Mouse (Mus musculus): ENCODE results near the gene Nfatc2. TPM values are rescaled to one million over a fixed set of nuclear protein-coding genes. Genes with fewer than 3 reads are reported as not detected.

Nfatc2 gene
- polyA plus RNA-seq, 1 experiment = 13.3 TPM

- no peak for DNase-seq
- Histone ChIP-seq H3K27ac (ENCODE audit: control insufficient read depth, insufficient read depth, low read length) (no peak overlapping the region), H3K4me3 (ENCODE audit: control insufficient read depth, insufficient read depth, low read length) (no peak overlapping the region), H3K4me1 (replicated peaks; ENCODE audit: control insufficient read depth, insufficient read depth, low read length) (no peaks in the 10 kb centered on the region), H3K36me3 (ENCODE audit: control insufficient read depth, insufficient read depth, low read length) (no peaks in the 10 kb centered on the region), H3K27me3 (ENCODE audit: control insufficient read depth, insufficient read depth, low read length) (no peaks in the 10 kb centered on the region)
- TF ChIP-seq POLR2A (IDR thresholded peaks at IDR 0.05; ENCODE audit: control insufficient read depth, extremely low read depth, insufficient read depth, low read length, poor library complexity) (no peak), CTCF (IDR thresholded peaks at IDR 0.05; ENCODE audit: borderline replicate concordance, control insufficient read depth, extremely low read depth, insufficient read depth, low read length, poor library complexity) (no peak)
- 97% methylated on average over 14 of the region's 14 CpGs for WGBS
Observed at GRCm38 (mm10) chr2:168481121-168481520, 120.3 kb downstream of the Nfatc2 start.

DNA sequence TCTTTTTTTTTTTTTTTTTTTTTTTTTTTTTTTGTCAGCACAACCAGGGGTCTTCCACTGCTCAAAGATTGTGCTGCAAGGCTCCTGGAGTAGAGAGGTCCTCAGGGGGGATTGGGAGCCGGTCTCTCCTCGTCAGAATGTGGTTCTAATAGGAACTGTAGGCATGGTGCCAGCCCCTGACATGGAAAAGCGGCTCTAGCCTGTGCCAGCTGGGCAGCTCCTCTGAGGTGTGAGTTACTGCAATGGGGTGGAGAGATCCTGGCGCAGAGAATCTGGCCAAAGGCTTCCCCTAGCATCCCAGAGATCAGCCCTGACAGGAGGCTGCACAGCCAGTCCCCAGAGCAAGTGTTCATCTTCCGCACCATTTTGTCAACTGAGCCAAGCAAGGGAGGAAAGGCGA is 120.8 kb downstream of the Nfatc2 start:
- no peaks in the 10 kb centered on the region for H3K27me3 ChIP-seq (ENCODE audit: control insufficient read depth, insufficient read depth, low read length)
- DNase-seq = no peak
- H3K36me3 ChIP-seq (ENCODE audit: control insufficient read depth, insufficient read depth, low read length) = no peaks in the 10 kb centered on the region
- H3K4me3 ChIP-seq (ENCODE audit: control insufficient read depth, insufficient read depth, low read length) = no peak overlapping the region
- no peak overlapping the region for H3K27ac ChIP-seq (ENCODE audit: control insufficient read depth, insufficient read depth, low read length)
- WGBS = 94% methylated on average over 6 of the region's 6 CpGs
- no peaks in the 10 kb centered on the region for H3K4me1 ChIP-seq (replicated peaks; ENCODE audit: control insufficient read depth, insufficient read depth, low read length)
- TF ChIP-seq POLR2A (IDR thresholded peaks at IDR 0.05; ENCODE audit: control insufficient read depth, extremely low read depth, insufficient read depth, low read length, poor library complexity) (no peak), CTCF (IDR thresholded peaks at IDR 0.05; ENCODE audit: borderline replicate concordance, control insufficient read depth, extremely low read depth, insufficient read depth, low read length, poor library complexity) (no peak)

DNA sequence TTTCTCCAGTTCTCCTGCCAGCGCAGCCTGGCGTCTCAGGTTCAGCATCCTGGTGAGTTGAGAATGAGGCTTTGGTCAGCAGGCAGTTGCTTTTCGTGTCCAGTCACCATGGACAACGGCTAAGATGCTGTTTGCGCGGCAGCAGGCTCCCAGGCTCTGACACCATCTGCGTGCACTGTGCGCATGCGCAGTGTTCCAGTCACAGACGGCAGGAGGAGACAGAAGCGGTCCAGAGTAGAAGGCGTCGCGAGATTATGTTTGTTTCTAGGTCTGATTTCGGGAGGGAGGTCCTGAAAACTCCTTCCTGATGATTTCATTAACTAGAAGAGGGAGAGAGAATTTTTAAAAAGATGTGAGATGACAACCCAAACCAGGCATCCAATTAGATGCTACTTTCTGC is 121.5 kb downstream of the Nfatc2 start:
- no peaks in the 10 kb centered on the region for H3K27me3 ChIP-seq (ENCODE audit: control insufficient read depth, insufficient read depth, low read length)
- TF ChIP-seq POLR2A (IDR thresholded peaks at IDR 0.05; ENCODE audit: control insufficient read depth, extremely low read depth, insufficient read depth, low read length, poor library complexity) = no peak
- H3K36me3 ChIP-seq (ENCODE audit: control insufficient read depth, insufficient read depth, low read length) = no peaks in the 10 kb centered on the region
- no peak for DNase-seq
- H3K4me3 ChIP-seq (ENCODE audit: control insufficient read depth, insufficient read depth, low read length) = no peak overlapping the region
- H3K27ac ChIP-seq (ENCODE audit: control insufficient read depth, insufficient read depth, low read length) = no peak overlapping the region
- 96% methylated on average over 15 of the region's 15 CpGs for WGBS
- peaks cover 4% of the 10 kb centered on the region; the same call in 1 of the 2 replicates for H3K4me1 ChIP-seq (replicated peaks; ENCODE audit: control insufficient read depth, insufficient read depth, low read length)

DNA sequence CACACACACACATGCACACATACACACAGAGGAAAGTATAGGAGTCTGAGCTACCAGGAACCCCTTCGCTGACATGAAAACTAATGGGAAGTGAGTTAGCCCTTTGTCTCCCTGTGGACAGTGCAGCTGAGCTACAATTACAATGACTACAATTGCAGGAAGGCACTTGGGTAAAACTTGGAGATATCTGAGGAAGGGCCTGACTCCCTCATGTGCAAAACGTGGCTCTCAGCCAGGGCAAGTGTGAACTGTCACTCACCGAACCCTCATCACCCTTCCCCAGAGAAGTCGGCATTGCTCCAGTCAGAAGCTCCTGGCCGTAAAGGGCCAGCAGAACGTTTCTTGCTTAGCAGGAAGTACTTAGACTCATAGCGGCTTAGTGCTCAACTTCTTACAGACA is 123.0 kb downstream of the Nfatc2 start:
- no peak overlapping the region for H3K27ac ChIP-seq (ENCODE audit: control insufficient read depth, insufficient read depth, low read length)
- WGBS = 63% methylated on average over 7 of the region's 7 CpGs
- no peak overlapping the region for H3K4me3 ChIP-seq (ENCODE audit: control insufficient read depth, insufficient read depth, low read length)
- TF ChIP-seq POLR2A (IDR thresholded peaks at IDR 0.05; ENCODE audit: control insufficient read depth, extremely low read depth, insufficient read depth, low read length, poor library complexity) (no peak), CTCF (IDR thresholded peaks at IDR 0.05; ENCODE audit: borderline replicate concordance, control insufficient read depth, extremely low read depth, insufficient read depth, low read length, poor library complexity) (no peak)
- H3K4me1 ChIP-seq (replicated peaks; ENCODE audit: control insufficient read depth, insufficient read depth, low read length) = peaks cover 19% of the 10 kb centered on the region
- no peaks in the 10 kb centered on the region for H3K36me3 ChIP-seq (ENCODE audit: control insufficient read depth, insufficient read depth, low read length)
- H3K27me3 ChIP-seq (ENCODE audit: control insufficient read depth, insufficient read depth, low read length) = no peaks in the 10 kb centered on the region
- no peak for DNase-seq

- H3K4me3 ChIP-seq (ENCODE audit: control insufficient read depth, insufficient read depth, low read length) = peak overlapping the region; percentile 16; the same call in 1 of the 2 replicates
- peak overlapping the region; percentile 72; the same call in 1 of the 2 replicates for H3K27ac ChIP-seq (ENCODE audit: control insufficient read depth, insufficient read depth, low read length)
- H3K27me3 ChIP-seq (ENCODE audit: control insufficient read depth, insufficient read depth, low read length) = no peaks in the 10 kb centered on the region
- WGBS = 30% methylated on average over 9 of the region's 9 CpGs
- no peaks in the 10 kb centered on the region for H3K36me3 ChIP-seq (ENCODE audit: control insufficient read depth, insufficient read depth, low read length)
- TF ChIP-seq CTCF (IDR thresholded peaks at IDR 0.05; ENCODE audit: borderline replicate concordance, control insufficient read depth, extremely low read depth, insufficient read depth, low read length, poor library complexity) = no peak
- no peak for TF ChIP-seq POLR2A (IDR thresholded peaks at IDR 0.05; ENCODE audit: control insufficient read depth, extremely low read depth, insufficient read depth, low read length, poor library complexity)
- peaks cover 21% of the 10 kb centered on the region for H3K4me1 ChIP-seq (replicated peaks; ENCODE audit: control insufficient read depth, insufficient read depth, low read length)
- peak; percentile 40 for DNase-seq
Observed at GRCm38 (mm10) chr2:168473496-168473895, 128.0 kb downstream of the Nfatc2 start.

GRCm38 (mm10) chr2:168472899-168473298 is 128.6 kb downstream of the Nfatc2 start:
- no peaks in the 10 kb centered on the region for H3K36me3 ChIP-seq (ENCODE audit: control insufficient read depth, insufficient read depth, low read length)
- H3K4me3 ChIP-seq (ENCODE audit: control insufficient read depth, insufficient read depth, low read length) = peak overlapping the region; percentile 95
- TF ChIP-seq CTCF (IDR thresholded peaks at IDR 0.05; ENCODE audit: borderline replicate concordance, control insufficient read depth, extremely low read depth, insufficient read depth, low read length, poor library complexity) (peak; percentile 98), POLR2A (IDR thresholded peaks at IDR 0.05; ENCODE audit: control insufficient read depth, extremely low read depth, insufficient read depth, low read length, poor library complexity) (0 out of 2 replicates have a peak, but pooled peaks have one; percentile 37)
- 3% methylated on average over 16 of the region's 16 CpGs for WGBS
- H3K27me3 ChIP-seq (ENCODE audit: control insufficient read depth, insufficient read depth, low read length) = no peaks in the 10 kb centered on the region
- peak; percentile 82 for DNase-seq
- peaks cover 21% of the 10 kb centered on the region for H3K4me1 ChIP-seq (replicated peaks; ENCODE audit: control insufficient read depth, insufficient read depth, low read length)
- H3K27ac ChIP-seq (ENCODE audit: control insufficient read depth, insufficient read depth, low read length) = peak overlapping the region; percentile 72

- no peaks in the 10 kb centered on the region for H3K27me3 ChIP-seq (ENCODE audit: control insufficient read depth, insufficient read depth, low read length)
- peak; percentile 72 for DNase-seq
- H3K4me3 ChIP-seq (ENCODE audit: control insufficient read depth, insufficient read depth, low read length) = no peak overlapping the region
- H3K4me1 ChIP-seq (replicated peaks; ENCODE audit: control insufficient read depth, insufficient read depth, low read length) = peaks cover 9% of the 10 kb centered on the region
- WGBS = 26% methylated on average over 4 of the region's 4 CpGs
- no peak overlapping the region for H3K27ac ChIP-seq (ENCODE audit: control insufficient read depth, insufficient read depth, low read length)
- H3K36me3 ChIP-seq (ENCODE audit: control insufficient read depth, insufficient read depth, low read length) = no peaks in the 10 kb centered on the region
- no peak for TF ChIP-seq POLR2A (IDR thresholded peaks at IDR 0.05; ENCODE audit: control insufficient read depth, extremely low read depth, insufficient read depth, low read length, poor library complexity)
- peak; percentile 74; the same call in 1 of the 2 replicates for TF ChIP-seq CTCF (IDR thresholded peaks at IDR 0.05; ENCODE audit: borderline replicate concordance, control insufficient read depth, extremely low read depth, insufficient read depth, low read length, poor library complexity)
Observed at GRCm38 (mm10) chr2:168469032-168469431, 132.4 kb downstream of the Nfatc2 start.
